Mouse (Mus musculus): Measurements from ENCODE around the gene Tnf. TPM values are rescaled to one million over a fixed set of nuclear protein-coding genes. Genes with fewer than 3 reads are reported as not detected.

The Tnf gene
- polyA plus RNA-seq, 1 experiment from 2014 or later, result not detected

DNA sequence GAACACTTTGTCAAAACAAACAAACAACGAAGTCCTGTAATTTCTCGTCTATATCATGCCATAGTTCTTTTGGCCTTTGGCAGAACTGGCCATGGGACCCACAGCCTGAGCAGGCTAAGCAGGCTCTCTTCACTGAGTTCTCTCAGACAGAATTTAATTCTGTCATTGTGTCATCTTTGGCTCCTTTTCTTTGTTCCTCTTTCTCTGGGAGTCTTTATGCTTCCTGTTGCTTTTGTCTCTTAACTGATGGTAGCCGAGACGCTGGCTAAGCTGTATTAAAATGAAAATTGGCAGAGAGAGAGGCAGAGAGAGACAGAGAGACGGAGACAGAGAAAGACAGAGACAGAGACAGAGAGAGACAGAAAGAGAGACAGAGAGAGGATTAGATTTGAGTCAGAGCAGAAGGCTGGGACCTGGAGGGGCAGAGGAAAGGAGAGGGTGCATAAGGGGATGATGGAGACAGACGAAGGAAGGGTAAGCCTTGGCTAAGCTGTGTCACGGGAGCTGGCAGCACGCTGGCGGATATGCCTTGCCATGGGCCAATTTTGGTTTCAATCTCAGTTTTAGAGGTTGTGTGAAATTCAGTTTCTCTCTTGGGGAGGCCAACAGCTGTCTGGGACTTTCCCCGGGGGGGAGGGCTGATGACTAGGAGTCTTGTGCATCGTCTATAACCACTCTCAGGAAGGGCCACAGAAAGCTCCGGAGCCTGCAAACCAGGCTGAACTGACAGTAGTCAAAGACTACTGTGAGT, 8.2 kb upstream of the Tnf start:
- Histone ChIP-seq H3K9me3 (ENCODE audit: control insufficient read depth, low read length) (no peaks in the 10 kb centered on the region), H3K4me3 (ENCODE audit: low read depth, low read length) (no peak overlapping the region), H3K4me2 (ENCODE audit: low read depth, low read length) (no peak overlapping the region), H3K27ac (ENCODE audit: low read depth, low read length) (no peak overlapping the region), H3K36me3 (ENCODE audit: control insufficient read depth, insufficient read depth, low read length) (no peaks in the 10 kb centered on the region), H3K9ac (replicated peaks; ENCODE audit: low read depth, low read length) (no peak overlapping the region), H3K27me3 (ENCODE audit: control insufficient read depth, insufficient read depth, low read length) (no peaks in the 10 kb centered on the region), H3K4me1 (ENCODE audit: control insufficient read depth, insufficient read depth, low read length) (no peaks in the 10 kb centered on the region)
- 82% methylated on average over 12 of the region's 12 CpGs for WGBS
- no peak for ATAC-seq (ENCODE audit: low read depth)

DNA sequence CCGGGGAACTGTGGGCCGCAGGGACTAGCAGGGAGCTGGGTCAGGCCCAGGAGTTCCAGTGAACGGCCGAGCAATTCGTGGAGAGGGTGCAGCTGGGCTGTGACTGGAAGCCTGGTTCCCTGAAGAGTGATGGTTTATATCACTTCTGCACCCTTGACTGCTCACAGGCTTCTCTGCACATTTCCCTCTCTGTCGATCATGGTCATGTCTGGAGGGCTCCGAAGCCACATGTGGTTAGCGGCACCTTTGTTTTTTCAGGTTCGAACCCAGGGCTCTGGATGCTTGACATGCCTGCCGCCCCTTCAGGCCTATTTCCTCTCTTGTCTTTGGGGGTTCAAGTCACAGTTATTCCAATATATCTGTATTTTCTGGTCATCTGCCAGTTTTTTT, 3.6 kb upstream of the Tnf start:
- Histone ChIP-seq H3K9ac (replicated peaks; ENCODE audit: low read depth, low read length) (no peak overlapping the region), H3K27ac (ENCODE audit: low read depth, low read length) (no peak overlapping the region)

DNA sequence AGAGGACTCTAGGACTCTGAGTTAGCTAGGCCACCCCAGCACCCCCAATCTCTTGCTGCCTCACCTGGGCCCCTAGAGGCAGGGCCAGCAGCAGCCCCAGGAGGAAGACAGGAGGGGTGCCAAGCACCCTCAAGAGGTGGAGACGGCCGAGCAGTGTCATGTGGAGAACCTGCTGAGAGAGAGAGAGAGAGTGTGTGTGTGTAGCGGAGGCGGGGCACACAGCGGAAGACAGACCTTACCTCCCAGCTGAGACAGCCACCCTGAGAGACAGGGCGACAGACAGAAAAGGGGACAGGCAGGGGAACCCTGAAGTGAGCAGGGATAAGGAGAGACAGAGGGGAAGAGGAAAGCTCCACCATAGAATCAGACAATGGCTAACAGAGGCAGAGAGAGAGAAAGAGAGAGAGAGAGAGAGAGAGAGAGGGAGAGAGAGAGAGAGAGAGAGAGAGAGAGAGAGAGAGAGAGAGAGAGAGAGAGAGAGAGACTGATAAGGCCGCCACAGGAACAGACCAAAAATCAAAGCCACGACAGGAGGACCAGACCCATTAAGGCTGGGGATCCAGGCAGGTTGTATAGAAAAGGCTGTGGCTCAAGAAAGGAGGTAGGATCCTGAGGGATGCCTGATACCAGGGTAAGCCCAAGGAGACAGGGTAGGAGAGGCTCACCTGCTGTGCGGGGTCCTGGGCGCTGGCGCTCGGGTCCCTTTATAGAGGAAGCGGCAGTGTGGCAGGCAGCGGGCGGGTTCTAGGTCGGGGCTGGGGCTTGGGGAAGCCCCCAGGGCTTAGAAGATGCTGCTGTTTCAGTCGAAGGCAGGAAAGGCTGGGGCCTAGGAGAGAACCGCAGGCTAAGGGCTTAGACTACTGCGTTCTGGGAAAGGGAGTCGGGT, 2.9 kb upstream of the Tnf start, which contains the start of gene Lta:
Lta (minus strand) TSS at position 858 of the 886 bp plus-strand sequence.
- Histone ChIP-seq H3K9me3 (ENCODE audit: control insufficient read depth, low read length) (no peaks in the 10 kb centered on the region), H3K27ac (ENCODE audit: low read depth, low read length) (no peak within 1 kb of the TSS), H3K4me1 (ENCODE audit: control insufficient read depth, insufficient read depth, low read length) (no peaks in the 10 kb centered on the region), H3K9ac (replicated peaks; ENCODE audit: low read depth, low read length) (no peak within 1 kb of the TSS), H3K4me2 (ENCODE audit: low read depth, low read length) (no peak within 1 kb of the TSS), H3K27me3 (ENCODE audit: control insufficient read depth, insufficient read depth, low read length) (no peaks in the 10 kb centered on the region), H3K4me3 (ENCODE audit: low read depth, low read length) (no peak within 1 kb of the TSS), H3K36me3 (ENCODE audit: control insufficient read depth, insufficient read depth, low read length) (no peaks in the 10 kb centered on the region)
- 41% methylated on average over 20 of the region's 20 CpGs for WGBS
- no peak for ATAC-seq (ENCODE audit: low read depth)

More for the DNA sequence above, 3.6 kb upstream of the Tnf start:
- H3K4me1 ChIP-seq (ENCODE audit: control insufficient read depth, insufficient read depth, low read length), result no peaks in the 10 kb centered on the region
- H3K27me3 ChIP-seq (ENCODE audit: control insufficient read depth, insufficient read depth, low read length), result no peaks in the 10 kb centered on the region
- H3K4me3 ChIP-seq (ENCODE audit: low read depth, low read length), result no peak overlapping the region
- no peaks in the 10 kb centered on the region for H3K9me3 ChIP-seq (ENCODE audit: control insufficient read depth, low read length)
- WGBS, result 54% methylated on average over 10 of the region's 10 CpGs
- ATAC-seq (ENCODE audit: low read depth), result no peak
- H3K36me3 ChIP-seq (ENCODE audit: control insufficient read depth, insufficient read depth, low read length), result no peaks in the 10 kb centered on the region
- no peak overlapping the region for H3K4me2 ChIP-seq (ENCODE audit: low read depth, low read length)

DNA sequence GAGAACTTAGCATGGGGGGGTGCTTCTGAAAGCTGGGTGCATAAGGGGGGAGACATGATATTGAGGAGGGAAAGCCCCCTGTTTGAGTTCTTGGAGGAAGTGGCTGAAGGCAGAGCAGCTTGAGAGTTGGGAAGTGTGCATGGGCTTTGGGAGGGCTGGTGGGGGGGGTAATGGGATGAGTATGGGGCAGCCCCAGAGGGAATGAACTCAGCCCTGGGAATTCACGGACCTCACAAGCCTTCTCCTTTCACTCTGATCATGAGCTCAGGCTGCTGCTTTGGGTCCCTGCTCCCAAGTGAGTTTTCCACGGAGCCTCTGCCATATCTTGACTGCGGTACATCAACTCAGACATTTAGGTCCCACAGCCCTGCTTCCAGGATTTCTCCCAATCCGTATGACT, 635 bp upstream of the Tnf start:
- Histone ChIP-seq H3K4me1 (ENCODE audit: control insufficient read depth, insufficient read depth, low read length) (no peaks in the 10 kb centered on the region), H3K36me3 (ENCODE audit: control insufficient read depth, insufficient read depth, low read length) (no peaks in the 10 kb centered on the region), H3K4me3 (ENCODE audit: low read depth, low read length) (no peak overlapping the region), H3K27ac (ENCODE audit: low read depth, low read length) (no peak overlapping the region), H3K4me2 (ENCODE audit: low read depth, low read length) (no peak overlapping the region), H3K9ac (replicated peaks; ENCODE audit: low read depth, low read length) (no peak overlapping the region), H3K9me3 (ENCODE audit: control insufficient read depth, low read length) (no peaks in the 10 kb centered on the region), H3K27me3 (ENCODE audit: control insufficient read depth, insufficient read depth, low read length) (peaks cover 3% of the 10 kb centered on the region; the same call in 1 of the 2 replicates)
- WGBS, result 79% methylated on average over 4 of the region's 4 CpGs
- ATAC-seq (ENCODE audit: low read depth), result no peak

DNA sequence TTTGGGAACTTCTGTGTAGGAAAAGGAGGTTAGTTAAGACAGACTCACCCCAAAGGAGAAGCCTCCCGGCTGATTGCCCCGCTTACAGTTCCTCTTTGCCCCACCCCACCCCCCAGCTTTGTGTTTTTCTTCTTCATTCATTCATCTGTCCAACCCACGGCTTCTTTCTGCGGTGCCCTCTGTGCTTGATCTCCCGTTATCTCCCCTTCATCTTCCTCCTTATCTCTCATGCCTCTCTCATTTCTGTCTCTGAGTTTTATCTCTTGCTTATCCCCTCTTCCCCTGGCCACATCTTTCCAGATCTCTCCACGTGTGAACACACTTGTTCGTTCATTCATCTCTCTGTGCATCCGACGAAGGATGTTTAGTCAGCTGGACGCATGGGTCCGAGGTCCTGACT, 679 bp downstream of the Tnf start:
- no peak for ATAC-seq (ENCODE audit: low read depth)
- WGBS, result 80% methylated on average over 11 of the region's 11 CpGs
- peaks cover 7% of the 10 kb centered on the region for H3K27me3 ChIP-seq (ENCODE audit: control insufficient read depth, insufficient read depth, low read length)

DNA sequence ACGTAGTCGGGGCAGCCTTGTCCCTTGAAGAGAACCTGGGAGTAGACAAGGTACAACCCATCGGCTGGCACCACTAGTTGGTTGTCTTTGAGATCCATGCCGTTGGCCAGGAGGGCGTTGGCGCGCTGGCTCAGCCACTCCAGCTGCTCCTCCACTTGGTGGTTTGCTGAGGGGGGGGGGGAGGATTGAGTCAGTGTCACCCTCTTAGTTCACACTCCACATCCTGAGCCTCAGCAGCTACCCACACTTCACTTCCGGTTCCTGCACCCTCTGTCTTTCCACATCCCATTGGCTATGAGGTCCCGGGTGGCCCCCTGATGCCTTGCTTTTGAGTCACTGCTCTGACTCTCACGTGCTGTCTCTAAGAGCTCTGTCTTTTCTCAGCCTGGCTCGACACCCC, 1.4 kb downstream of the Tnf start:
- WGBS, result 90% methylated on average over 11 of the region's 11 CpGs
- H3K4me3 ChIP-seq (ENCODE audit: low read depth, low read length), result no peak overlapping the region
- ATAC-seq (ENCODE audit: low read depth), result no peak
- no peaks in the 10 kb centered on the region for H3K9me3 ChIP-seq (ENCODE audit: control insufficient read depth, low read length)
- H3K4me2 ChIP-seq (ENCODE audit: low read depth, low read length), result no peak overlapping the region
- peaks cover 13% of the 10 kb centered on the region for H3K27me3 ChIP-seq (ENCODE audit: control insufficient read depth, insufficient read depth, low read length)
- peaks cover 4% of the 10 kb centered on the region; the same call in 1 of the 2 replicates for H3K4me1 ChIP-seq (ENCODE audit: control insufficient read depth, insufficient read depth, low read length)
- H3K36me3 ChIP-seq (ENCODE audit: control insufficient read depth, insufficient read depth, low read length), result no peaks in the 10 kb centered on the region
- no peak overlapping the region for H3K9ac ChIP-seq (replicated peaks; ENCODE audit: low read depth, low read length)
- H3K27ac ChIP-seq (ENCODE audit: low read depth, low read length), result no peak overlapping the region

More for the DNA sequence above, 679 bp downstream of the Tnf start:
- Histone ChIP-seq H3K4me2 (ENCODE audit: low read depth, low read length) (no peak overlapping the region), H3K4me3 (ENCODE audit: low read depth, low read length) (no peak overlapping the region), H3K4me1 (ENCODE audit: control insufficient read depth, insufficient read depth, low read length) (no peaks in the 10 kb centered on the region), H3K36me3 (ENCODE audit: control insufficient read depth, insufficient read depth, low read length) (no peaks in the 10 kb centered on the region), H3K9me3 (ENCODE audit: control insufficient read depth, low read length) (no peaks in the 10 kb centered on the region), H3K27ac (ENCODE audit: low read depth, low read length) (no peak overlapping the region), H3K9ac (replicated peaks; ENCODE audit: low read depth, low read length) (no peak overlapping the region)

DNA sequence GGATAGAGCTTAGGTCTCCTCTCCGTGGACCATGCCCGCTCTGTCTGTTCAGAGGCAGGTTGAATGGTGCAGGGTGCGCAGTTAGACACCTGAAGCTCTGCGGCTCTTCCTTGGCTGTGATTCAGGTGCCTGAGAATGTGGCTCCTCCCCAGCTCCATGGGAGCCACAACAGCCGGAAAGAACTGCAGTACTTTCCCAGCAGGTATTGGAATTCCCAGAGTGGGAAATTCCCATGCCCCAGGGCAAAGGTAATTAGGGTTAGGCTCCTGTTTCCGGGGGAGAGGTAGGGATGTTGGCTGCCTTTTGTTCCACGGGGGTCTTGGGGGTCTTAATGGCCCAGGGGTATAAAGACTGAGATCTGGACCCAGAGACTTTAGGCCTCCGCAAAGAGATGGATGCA, 2.9 kb downstream of the Tnf start:
- H3K27ac ChIP-seq (ENCODE audit: low read depth, low read length), result no peak overlapping the region
- no peaks in the 10 kb centered on the region for H3K9me3 ChIP-seq (ENCODE audit: control insufficient read depth, low read length)
- H3K4me1 ChIP-seq (ENCODE audit: control insufficient read depth, insufficient read depth, low read length), result peaks cover 4% of the 10 kb centered on the region; the same call in 1 of the 2 replicates
- no peaks in the 10 kb centered on the region for H3K36me3 ChIP-seq (ENCODE audit: control insufficient read depth, insufficient read depth, low read length)
- WGBS, result 23% methylated on average over 8 of the region's 8 CpGs
- peaks cover 25% of the 10 kb centered on the region for H3K27me3 ChIP-seq (ENCODE audit: control insufficient read depth, insufficient read depth, low read length)
- no peak for ATAC-seq (ENCODE audit: low read depth)
- no peak overlapping the region for H3K4me2 ChIP-seq (ENCODE audit: low read depth, low read length)
- no peak overlapping the region for H3K4me3 ChIP-seq (ENCODE audit: low read depth, low read length)
- H3K9ac ChIP-seq (replicated peaks; ENCODE audit: low read depth, low read length), result no peak overlapping the region

DNA sequence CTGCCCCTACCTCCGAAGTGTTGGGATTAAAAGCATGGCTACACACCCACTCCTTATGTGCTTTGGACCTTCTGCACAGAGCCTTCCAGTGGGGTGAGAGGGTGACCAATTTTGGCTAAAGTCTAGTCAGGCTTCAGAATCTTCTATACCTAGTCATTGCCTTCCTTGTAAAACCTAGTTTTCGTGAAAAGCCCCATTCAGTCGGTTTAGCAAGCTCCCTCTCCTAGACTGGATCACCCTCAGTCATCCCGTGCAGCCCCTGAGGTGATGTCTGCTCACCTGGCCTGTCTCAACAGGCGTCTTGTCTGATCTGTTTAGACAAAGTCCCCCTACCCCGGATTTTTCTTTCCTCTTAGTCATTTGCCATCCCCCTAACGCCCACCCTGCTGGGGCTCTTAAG, 3.8 kb downstream of the Tnf start:
- Histone ChIP-seq H3K36me3 (ENCODE audit: control insufficient read depth, insufficient read depth, low read length) (no peaks in the 10 kb centered on the region), H3K4me2 (ENCODE audit: low read depth, low read length) (no peak overlapping the region), H3K9me3 (ENCODE audit: control insufficient read depth, low read length) (no peaks in the 10 kb centered on the region), H3K9ac (replicated peaks; ENCODE audit: low read depth, low read length) (no peak overlapping the region), H3K27ac (ENCODE audit: low read depth, low read length) (no peak overlapping the region), H3K4me3 (ENCODE audit: low read depth, low read length) (no peak overlapping the region), H3K27me3 (ENCODE audit: control insufficient read depth, insufficient read depth, low read length) (peaks cover 25% of the 10 kb centered on the region), H3K4me1 (ENCODE audit: control insufficient read depth, insufficient read depth, low read length) (peaks cover 4% of the 10 kb centered on the region; the same call in 1 of the 2 replicates)
- 73% methylated on average over 7 of the region's 7 CpGs for WGBS
- ATAC-seq (ENCODE audit: low read depth), result no peak

DNA sequence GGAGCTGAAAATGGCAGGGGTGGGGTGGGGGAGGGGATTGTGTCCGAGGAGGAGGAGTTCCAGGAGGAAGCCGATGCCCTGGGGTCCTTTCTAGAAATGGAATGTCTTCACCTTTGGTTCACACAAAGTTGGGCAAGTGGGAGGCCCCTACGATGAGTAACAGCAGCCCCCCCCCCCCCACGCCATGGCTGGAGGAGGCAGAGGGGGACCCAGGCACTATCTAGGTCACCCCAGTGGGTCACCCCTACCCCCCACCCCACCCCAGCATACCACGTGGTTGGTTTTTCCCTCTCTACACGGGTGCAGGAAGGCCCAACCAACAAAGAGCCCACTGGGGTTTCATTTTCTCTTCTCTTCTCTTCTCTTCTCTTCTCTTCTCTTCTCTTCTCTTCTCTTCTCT, 4.7 kb downstream of the Tnf start:
- ATAC-seq (ENCODE audit: low read depth), result no peak
- Histone ChIP-seq H3K27me3 (ENCODE audit: control insufficient read depth, insufficient read depth, low read length) (peaks cover 25% of the 10 kb centered on the region), H3K4me1 (ENCODE audit: control insufficient read depth, insufficient read depth, low read length) (peaks cover 4% of the 10 kb centered on the region; the same call in 1 of the 2 replicates), H3K36me3 (ENCODE audit: control insufficient read depth, insufficient read depth, low read length) (no peaks in the 10 kb centered on the region), H3K4me2 (ENCODE audit: low read depth, low read length) (no peak overlapping the region), H3K4me3 (ENCODE audit: low read depth, low read length) (no peak overlapping the region), H3K27ac (ENCODE audit: low read depth, low read length) (no peak overlapping the region), H3K9ac (replicated peaks; ENCODE audit: low read depth, low read length) (no peak overlapping the region), H3K9me3 (ENCODE audit: control insufficient read depth, low read length) (no peaks in the 10 kb centered on the region)
- 44% methylated on average over 5 of the region's 6 CpGs for WGBS
